Mouse (Mus musculus) CH12.LX (cell line): ENCODE measurements at regions not wholly inside any gene's neighbourhood (a gene's known extent, or its start where the extent isn't known, plus 50 kb on each side); places are given as distances from the start of the nearest gene placed in this dataset.

Experiments
- DNase-seq: peaks from one replicate; pipeline ENCODE4 v3.0.0-alpha.2; 2013; ENCODE audit errors: extremely low read depth
- H3K27ac ChIP-seq: 2 replicates; pipeline ENCODE4 v1.5.1; 2012; ENCODE audit warnings: low read depth, mild to moderate bottlenecking, control low read depth, moderate library complexity; ENCODE audit not compliant: insufficient read depth
- H3K27me3 ChIP-seq: replicated peaks from 2 replicates; pipeline ENCODE3; 2012; ENCODE audit warnings: inconsistent platforms
- H3K36me3 ChIP-seq, 2 experiments: replicated peaks in 1 of 2; 2 replicates each; pipeline versions ENCODE3 to v1.6.1; 2012; ENCODE audit warnings: inconsistent platforms in 1 of 2, low read length in 1 of 2, mild to moderate bottlenecking in 1 of 2, mixed read lengths in 1 of 2, moderate library complexity in 1 of 2; ENCODE audit not compliant: control insufficient read depth in 1 of 2, insufficient read depth in 1 of 2
- H3K4me1 ChIP-seq, 2 experiments: 2 replicates each; pipeline ENCODE4 v1.6.1; 2012; ENCODE audit warnings: inconsistent platforms in 1 of 2, moderate library complexity in 1 of 2; ENCODE audit not compliant: insufficient read depth in 2 of 2, control insufficient read depth in 1 of 2
- H3K4me2 ChIP-seq: 2 replicates; pipeline ENCODE4 v1.6.1; 2012; ENCODE audit warnings: low read depth, mild to moderate bottlenecking, control low read depth; ENCODE audit not compliant: poor library complexity, insufficient read depth, severe bottlenecking
- H3K4me3 ChIP-seq, 3 experiments: fragments of 150-350 bp in 1 of 3; sonication (generic) in 1 of 3; replicated peaks in 1 of 3; 2 replicates each; pipeline versions ENCODE3 to v1.5.1; 2011 to 2012; ENCODE audit warnings: low read depth in 2 of 3, low read length in 2 of 3, mild to moderate bottlenecking in 2 of 3, moderate library complexity in 2 of 3, control low read depth in 1 of 3, improper control_type of control experiment in 1 of 3, inconsistent platforms in 1 of 3, mixed read lengths in 1 of 3; ENCODE audit not compliant: poor library complexity in 1 of 3
- H3K79me2 ChIP-seq: replicated peaks from 2 replicates; pipeline ENCODE4 v1.6.1; 2012; ENCODE audit warnings: mild to moderate bottlenecking, moderate library complexity; ENCODE audit not compliant: control insufficient read depth, poor library complexity, insufficient read depth, severe bottlenecking; ENCODE audit errors: extremely low read depth
- H3K9ac ChIP-seq: 2 replicates; pipeline ENCODE4 v1.6.1; 2012; ENCODE audit warnings: low read depth, mild to moderate bottlenecking, control low read depth, moderate library complexity; ENCODE audit not compliant: insufficient read depth
- H3K9me3 ChIP-seq: replicated peaks from 2 replicates; pipeline ENCODE3; 2012; ENCODE audit warnings: low read length, inconsistent platforms, mixed read lengths
- BHLHE40 ChIP-seq: IDR thresholded peaks from 2 replicates; pipeline ENCODE4 v1.6.1; 2011; ENCODE audit warnings: mild to moderate bottlenecking, low read depth, low read length, improper control_type of control experiment
- E2F4 ChIP-seq: IDR thresholded peaks from 2 replicates; pipeline ENCODE4 v1.6.1; 2011; ENCODE audit warnings: low read depth, low read length, improper control_type of control experiment; ENCODE audit not compliant: insufficient replicate concordance
- ELF1 ChIP-seq: IDR thresholded peaks from 2 replicates; pipeline ENCODE4 v1.6.1; 2014; ENCODE audit warnings: low read depth, mild to moderate bottlenecking, inconsistent platforms, low read length, improper control_type of control experiment
- GABPA ChIP-seq: IDR thresholded peaks from 2 replicates; pipeline ENCODE4 v1.6.1; 2012; ENCODE audit warnings: low read depth, low read length, improper control_type of control experiment, inconsistent platforms; ENCODE audit not compliant: insufficient replicate concordance
- JUN ChIP-seq: IDR thresholded peaks from 2 replicates; pipeline ENCODE4 v1.6.1; 2011; ENCODE audit warnings: low read depth, mild to moderate bottlenecking, low read length, improper control_type of control experiment, moderate library complexity; ENCODE audit not compliant: insufficient read depth
- MAFK ChIP-seq: IDR thresholded peaks from 2 replicates; pipeline ENCODE4 v1.6.1; 2011; ENCODE audit warnings: low read length, improper control_type of control experiment; ENCODE audit not compliant: insufficient replicate concordance
- MAX ChIP-seq: IDR thresholded peaks from 2 replicates; pipeline ENCODE4 v1.6.1; 2011; ENCODE audit warnings: low read length, improper control_type of control experiment
- MAZ ChIP-seq: IDR thresholded peaks from 2 replicates; pipeline ENCODE4 v1.6.1; 2012; ENCODE audit warnings: low read depth, mild to moderate bottlenecking, inconsistent platforms, low read length, improper control_type of control experiment, moderate library complexity
- MEF2A ChIP-seq: IDR thresholded peaks from 2 replicates; pipeline ENCODE4 v1.6.1; 2014; ENCODE audit warnings: low read depth, mild to moderate bottlenecking, inconsistent platforms, low read length, improper control_type of control experiment, borderline replicate concordance
- MXI1 ChIP-seq: IDR thresholded peaks from 2 replicates; pipeline ENCODE4 v1.6.1; 2011; ENCODE audit warnings: mild to moderate bottlenecking, low read depth, low read length, improper control_type of control experiment
- MYC ChIP-seq: IDR thresholded peaks from 2 replicates; pipeline ENCODE4 v1.6.1; 2011; ENCODE audit warnings: low read depth, mild to moderate bottlenecking, improper control_type of control experiment, low read length
- NELFE ChIP-seq: IDR thresholded peaks from 2 replicates; pipeline ENCODE4 v1.6.1; 2011; ENCODE audit warnings: low read depth, low read length, improper control_type of control experiment
- POLR2A ChIP-seq: IDR thresholded peaks from 2 replicates; pipeline ENCODE4 v1.6.1; 2011; ENCODE audit warnings: low read depth, mild to moderate bottlenecking, improper control_type of control experiment, low read length
- POLR2AphosphoS2 ChIP-seq: IDR thresholded peaks from 2 replicates; pipeline ENCODE4 v1.6.1; 2011; ENCODE audit warnings: low read depth, low read length, improper control_type of control experiment
- TBP ChIP-seq: conservative IDR thresholded peaks from 2 replicates; pipeline ENCODE4 v1.6.1; 2011; ENCODE audit warnings: low read depth, low read length, improper control_type of control experiment
- TCF12 ChIP-seq: IDR thresholded peaks from 2 replicates; pipeline ENCODE4 v1.6.1; 2014; ENCODE audit warnings: low read depth, mild to moderate bottlenecking, inconsistent platforms, low read length, improper control_type of control experiment
- USF2 ChIP-seq: conservative IDR thresholded peaks from 2 replicates; pipeline ENCODE4 v1.6.1; 2011; ENCODE audit warnings: low read depth, low read length, improper control_type of control experiment
- ZC3H11A ChIP-seq: IDR thresholded peaks from 2 replicates; pipeline ENCODE4 v1.6.1; 2012; ENCODE audit warnings: low read depth, mild to moderate bottlenecking, inconsistent platforms, low read length, improper control_type of control experiment
- ZKSCAN1 ChIP-seq: IDR thresholded peaks from 2 replicates; pipeline ENCODE4 v1.6.1; 2012; ENCODE audit warnings: low read depth, inconsistent platforms, low read length, improper control_type of control experiment, borderline replicate concordance
- ZNF384 ChIP-seq: IDR thresholded peaks from 2 replicates; pipeline ENCODE4 v1.6.1; 2012; ENCODE audit warnings: low read depth, low read length, improper control_type of control experiment, inconsistent platforms
- dilution Hi-C: fragments of 300-500 bp; cut with MboI; formaldehyde crosslinking; loops from 2 replicates; pipeline ENCODE4 v1.14.3; 2020; ENCODE audit warnings: low sequenced_read_pairs; ENCODE audit not compliant: extremely low pct_unique_long_range_greater_than_20kb, extremely low pct_ligation_motif_present
- in situ Hi-C: fragments of 300-500 bp; cut with MboI; formaldehyde crosslinking; loops from 3 replicates; pipeline ENCODE4 v1.14.3; 2019; ENCODE audit warnings: low sequenced_read_pairs, low pct_ligation_motif_present, low pct_unique_long_range_greater_than_20kb, mixed read lengths

GRCm38 (mm10) chr2:50654953-50655324 is 358.3 kb upstream of the Mmadhc start:
- in situ Hi-C loops (no loop called here), dilution Hi-C loops (no loop called here)
- H3K4me1 ChIP-seq = peaks cover 5 to 10% of the 10 kb centered on the region in 2 experiments
- no peaks in the 10 kb centered on the region for H3K79me2 ChIP-seq
- no peak for DNase-seq
- H3K9me3 ChIP-seq = no peaks in the 10 kb centered on the region
- no peak overlapping the region for H3K27ac ChIP-seq
- no peak for TF ChIP-seq MXI1
- TF ChIP-seq TBP = no peak
- no peak for TF ChIP-seq MEF2A
- TF ChIP-seq ELF1 = no peak
- no peak for TF ChIP-seq NELFE
- no peak for TF ChIP-seq TCF12
- no peak for TF ChIP-seq MYC
- TF ChIP-seq GABPA = no peak
- no peak for TF ChIP-seq ZKSCAN1
- TF ChIP-seq ZNF384 = no peak
- TF ChIP-seq MAX = no peak
- no peak for TF ChIP-seq MAFK
- TF ChIP-seq JUN = no peak
- no peak for TF ChIP-seq POLR2AphosphoS2
- no peak for TF ChIP-seq POLR2A
- no peak for TF ChIP-seq E2F4
- TF ChIP-seq, all 38 proteins: peak for 0
- H3K9ac ChIP-seq = no peak overlapping the region
- H3K4me2 ChIP-seq = no peak overlapping the region
- H3K27me3 ChIP-seq = no peaks in the 10 kb centered on the region
- no peak overlapping the region for H3K4me3 ChIP-seq
- no peaks in the 10 kb centered on the region for H3K36me3 ChIP-seq

- Histone ChIP-seq H3K27ac (no peak overlapping the region), H3K9me3 (no peaks in the 10 kb centered on the region), H3K27me3 (no peaks in the 10 kb centered on the region), H3K4me3 (no peak overlapping the region), H3K36me3 (no peaks in the 10 kb centered on the region), H3K79me2 (no peaks in the 10 kb centered on the region), H3K4me2 (no peak overlapping the region), H3K9ac (no peak overlapping the region), H3K4me1 (peaks cover 4 to 6% of the 10 kb centered on the region in 2 experiments; a peak in 3 of 4 replicates)
- dilution Hi-C loops (no loop called here), in situ Hi-C loops (no loop called here)
- DNase-seq = no peak
- no peak for TF ChIP-seq ZC3H11A
- TF ChIP-seq USF2 = no peak
- no peak for TF ChIP-seq E2F4
- no peak for TF ChIP-seq BHLHE40
- TF ChIP-seq MAZ = no peak
- no peak for TF ChIP-seq MEF2A
- TF ChIP-seq MAX = no peak
- no peak for TF ChIP-seq POLR2AphosphoS2
- TF ChIP-seq NELFE = no peak
- no peak for TF ChIP-seq ZKSCAN1
- no peak for TF ChIP-seq ZNF384
Measured at GRCm38 (mm10) chr2:50654221-50654952, 357.8 kb upstream of the Mmadhc start.
